Mouse (Mus musculus) embryo, embryonic 10.5 days (tissue): ENCODE measurements around the gene Dip2c.

Experiments used
- DNase-seq: peaks from one replicate; pipeline ENCODE4 v3.0.0-alpha.2; 2015; ENCODE audit warnings: low spot score

Gene Dip2c

GRCm38 (mm10) chr13:9276322-9276855 is at the start of gene Dip2c:
Dip2c (plus strand) TSS chr13:9276528.
- peak; percentile 92 for DNase-seq

GRCm38 (mm10) chr13:9227078-9227477 is 49.2 kb upstream of the Dip2c start:
- DNase-seq = no peak

- DNase-seq = no peak
These were observed 38.8 kb upstream of the Dip2c start for GRCm38 (mm10) chr13:9237495-9237894.

GRCm38 (mm10) chr13:9239127-9239526 is 37.2 kb upstream of the Dip2c start:
- DNase-seq = no peak

- no peak for DNase-seq
These were observed 36.6 kb upstream of the Dip2c start for GRCm38 (mm10) chr13:9239631-9240236.

- no peak for DNase-seq
These were observed 14.6 kb upstream of the Dip2c start for GRCm38 (mm10) chr13:9261748-9262147.

GRCm38 (mm10) chr13:9265516-9265915 is 10.8 kb upstream of the Dip2c start:
- DNase-seq = no peak

GRCm38 (mm10) chr13:9276856-9277620 is 710 bp downstream of the Dip2c start:
- DNase-seq = peak; percentile 67

GRCm38 (mm10) chr13:9277621-9277960 is 1.3 kb downstream of the Dip2c start:
- DNase-seq = peak; percentile 61

- DNase-seq = no peak
These were observed 2.3 kb downstream of the Dip2c start for GRCm38 (mm10) chr13:9278636-9279035.

GRCm38 (mm10) chr13:9283050-9283449 is 6.7 kb downstream of the Dip2c start:
- peak; percentile 30 for DNase-seq

GRCm38 (mm10) chr13:9289916-9290315 is 13.6 kb downstream of the Dip2c start:
- DNase-seq = no peak

GRCm38 (mm10) chr13:9296285-9296684 is 20.0 kb downstream of the Dip2c start:
- no peak for DNase-seq

GRCm38 (mm10) chr13:9297266-9297665 is 20.9 kb downstream of the Dip2c start:
- DNase-seq = no peak

- DNase-seq = no peak
These were observed 21.4 kb downstream of the Dip2c start for GRCm38 (mm10) chr13:9297689-9298088.

GRCm38 (mm10) chr13:9299657-9300056 is 23.3 kb downstream of the Dip2c start:
- no peak for DNase-seq

GRCm38 (mm10) chr13:9308863-9309262 is 32.5 kb downstream of the Dip2c start:
- DNase-seq = no peak

GRCm38 (mm10) chr13:9310806-9311205 is 34.5 kb downstream of the Dip2c start:
- no peak for DNase-seq

GRCm38 (mm10) chr13:9312916-9313315 is 36.6 kb downstream of the Dip2c start:
- no peak for DNase-seq

GRCm38 (mm10) chr13:9314099-9314712 is 37.9 kb downstream of the Dip2c start:
- DNase-seq = no peak

GRCm38 (mm10) chr13:9314713-9315112 is 38.4 kb downstream of the Dip2c start:
- DNase-seq = no peak

- DNase-seq = no peak
These were observed 43.4 kb downstream of the Dip2c start for GRCm38 (mm10) chr13:9319745-9320144.

- DNase-seq = no peak
These were observed 48.9 kb downstream of the Dip2c start for GRCm38 (mm10) chr13:9325262-9325661.
